Mouse (Mus musculus): ENCODE data around the gene Slc22a4.

The Slc22a4 gene

DNA sequence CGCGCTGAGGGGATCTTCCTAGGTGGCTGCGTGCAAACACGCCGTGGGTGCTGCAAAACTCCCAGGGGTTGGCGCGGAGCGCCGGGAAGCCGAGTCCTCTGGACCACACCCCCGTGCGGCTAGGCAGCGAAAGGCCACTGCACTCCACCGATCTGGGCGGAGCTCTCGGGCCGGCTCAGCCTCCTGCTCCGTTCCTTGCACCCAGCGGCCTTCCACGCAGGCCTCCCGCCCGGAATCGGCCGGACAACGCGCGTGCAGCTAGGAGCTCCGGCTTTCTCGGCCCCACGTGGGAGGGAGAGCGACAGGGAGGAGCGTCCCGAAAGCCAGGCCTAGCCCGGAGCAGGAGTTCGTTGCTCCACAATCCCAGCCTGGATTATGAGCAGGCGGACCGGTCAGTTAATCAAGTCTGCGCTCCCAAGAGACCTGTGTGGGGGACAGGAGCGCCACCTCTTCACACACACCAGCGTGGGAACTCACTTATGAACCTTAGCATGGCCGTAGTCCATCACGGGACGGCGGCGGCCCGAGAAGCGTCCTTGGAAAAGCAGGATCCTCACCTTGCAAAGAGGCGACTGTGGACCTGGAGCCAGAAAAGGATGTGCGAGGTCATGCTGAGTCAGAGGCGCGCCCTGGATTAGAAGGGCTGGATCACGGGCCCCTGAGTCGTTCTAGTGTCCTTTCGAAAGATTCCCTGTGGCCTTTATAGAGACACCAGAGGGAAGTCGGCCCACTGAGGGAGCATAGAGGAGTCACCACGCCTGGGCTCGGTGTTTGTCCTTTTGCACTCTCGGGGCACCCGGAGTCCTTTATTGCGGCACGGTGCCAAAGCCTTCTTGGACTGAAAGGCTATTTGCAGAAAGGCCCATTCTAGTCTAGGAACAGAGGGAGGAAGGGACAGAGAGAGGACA is at the start of gene Slc22a4:
Gene Slc22a4, minus strand, starts transcription at position 47 of the 908 bp plus-strand sequence.
- DNase-seq (ENCODE audit: low read depth, low spot score): peak; percentile 69

GRCm38 (mm10) chr11:54076101-54076500 is 48.2 kb upstream of the Slc22a4 start:
- DNase-seq (ENCODE audit: low read depth, low spot score): peak; percentile 72

GRCm38 (mm10) chr11:54075353-54075752 is 47.5 kb upstream of the Slc22a4 start:
- peak; percentile 76 for DNase-seq (ENCODE audit: low read depth, low spot score)

GRCm38 (mm10) chr11:54073291-54073690 is 45.4 kb upstream of the Slc22a4 start:
- DNase-seq (ENCODE audit: low read depth, low spot score): no peak

- no peak for DNase-seq (ENCODE audit: low read depth, low spot score)
Measured at GRCm38 (mm10) chr11:54071726-54072445, 44.0 kb upstream of the Slc22a4 start.

DNA sequence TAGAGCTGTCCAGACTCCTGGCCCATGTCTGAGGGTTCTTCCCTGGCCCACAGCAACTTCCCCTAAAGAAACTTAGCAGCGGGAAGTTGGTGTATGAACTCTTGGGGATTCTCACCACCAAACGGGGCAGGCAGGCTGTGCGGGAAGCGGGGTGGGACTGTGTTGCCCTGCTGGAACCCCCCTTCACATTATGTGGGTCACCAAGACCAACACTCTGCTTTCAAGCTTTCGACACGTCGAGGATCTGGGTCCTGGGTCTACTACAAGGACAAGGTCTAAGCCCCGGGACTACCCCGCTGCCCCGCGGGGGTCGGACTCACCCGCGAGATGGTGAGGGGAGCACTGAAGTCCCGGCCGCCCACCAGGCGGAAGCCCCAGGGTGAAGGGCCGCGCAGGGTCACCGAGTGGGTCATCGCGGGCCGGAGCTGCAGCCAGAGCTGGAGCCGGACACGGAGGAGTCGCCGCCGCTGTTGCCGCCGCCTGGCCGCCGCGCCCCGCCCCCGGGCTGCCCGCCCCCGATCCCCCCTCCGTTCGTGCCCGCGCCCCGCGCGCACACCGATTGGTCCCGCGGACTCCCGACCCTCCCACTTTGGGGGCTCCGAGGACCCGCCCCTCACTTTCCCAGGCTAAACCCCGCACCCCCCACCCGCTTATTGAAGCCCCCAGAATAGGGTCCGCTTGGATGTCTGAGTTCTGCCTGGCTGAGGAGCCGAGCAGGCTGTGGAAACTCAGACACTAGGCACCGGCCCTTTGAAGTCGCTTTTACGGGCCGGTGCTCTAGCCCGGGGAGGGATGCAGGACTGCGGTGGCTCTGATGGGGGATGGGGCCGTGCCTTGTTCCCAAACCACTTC is 40.9 kb upstream of the Slc22a4 start, which contains the start of gene Pdlim4:
Gene Pdlim4, minus strand, starts transcription at position 495 of the 852 bp plus-strand sequence.
- DNase-seq (ENCODE audit: low read depth, low spot score): no peak

- DNase-seq (ENCODE audit: low read depth, low spot score): no peak
Measured at GRCm38 (mm10) chr11:54067996-54068519, 40.2 kb upstream of the Slc22a4 start.

DNA sequence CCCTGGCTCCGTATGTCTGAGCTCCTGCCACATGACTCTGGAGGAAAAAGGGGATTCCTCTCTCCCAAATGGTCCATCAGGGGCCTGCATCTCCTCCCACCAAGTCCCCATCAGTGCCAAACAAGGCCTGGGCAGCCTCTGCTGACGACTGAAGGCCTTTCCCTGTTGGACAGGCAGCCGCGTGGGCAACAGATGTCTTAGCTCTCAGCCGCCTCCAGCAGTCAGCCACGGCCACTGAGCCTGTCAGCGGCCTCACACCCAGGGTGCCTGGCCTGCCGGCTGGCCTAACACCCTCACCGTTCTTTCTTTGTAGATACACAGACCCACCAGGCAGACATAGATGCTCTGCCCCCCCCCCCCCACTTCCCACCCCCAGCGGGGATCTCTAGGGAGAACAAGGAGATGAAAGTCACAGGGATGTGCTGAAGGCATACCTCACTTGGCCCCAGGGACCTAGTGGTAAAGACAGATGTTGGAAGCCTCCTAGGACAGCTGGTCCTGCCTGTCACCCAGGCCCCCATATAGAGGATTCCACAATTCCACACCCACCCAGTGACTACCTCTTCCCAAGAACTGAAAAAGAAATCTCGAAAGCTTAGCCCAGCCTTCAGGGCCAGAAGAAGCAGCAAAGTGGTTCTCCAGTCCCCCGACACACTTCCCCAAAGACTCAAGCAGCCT is 39.6 kb upstream of the Slc22a4 start:
- no peak for DNase-seq (ENCODE audit: low read depth, low spot score)

GRCm38 (mm10) chr11:54066400-54066799 is 38.5 kb upstream of the Slc22a4 start:
- no peak for DNase-seq (ENCODE audit: low read depth, low spot score)

DNA sequence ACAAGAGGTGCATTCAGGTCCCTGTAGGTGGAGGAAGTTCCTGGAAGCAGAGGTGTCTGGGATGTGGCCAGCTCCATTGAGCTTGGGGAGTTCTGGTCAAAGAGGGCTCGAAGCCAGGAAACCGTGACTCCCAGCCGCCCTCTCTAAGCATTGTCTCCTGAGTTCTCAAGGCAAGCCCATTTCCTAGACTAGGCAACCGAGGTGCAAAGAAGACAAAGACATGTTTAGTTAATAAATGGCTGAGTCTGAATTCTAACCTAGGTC is 38.0 kb upstream of the Slc22a4 start:
- no peak for DNase-seq (ENCODE audit: low read depth, low spot score)

DNA sequence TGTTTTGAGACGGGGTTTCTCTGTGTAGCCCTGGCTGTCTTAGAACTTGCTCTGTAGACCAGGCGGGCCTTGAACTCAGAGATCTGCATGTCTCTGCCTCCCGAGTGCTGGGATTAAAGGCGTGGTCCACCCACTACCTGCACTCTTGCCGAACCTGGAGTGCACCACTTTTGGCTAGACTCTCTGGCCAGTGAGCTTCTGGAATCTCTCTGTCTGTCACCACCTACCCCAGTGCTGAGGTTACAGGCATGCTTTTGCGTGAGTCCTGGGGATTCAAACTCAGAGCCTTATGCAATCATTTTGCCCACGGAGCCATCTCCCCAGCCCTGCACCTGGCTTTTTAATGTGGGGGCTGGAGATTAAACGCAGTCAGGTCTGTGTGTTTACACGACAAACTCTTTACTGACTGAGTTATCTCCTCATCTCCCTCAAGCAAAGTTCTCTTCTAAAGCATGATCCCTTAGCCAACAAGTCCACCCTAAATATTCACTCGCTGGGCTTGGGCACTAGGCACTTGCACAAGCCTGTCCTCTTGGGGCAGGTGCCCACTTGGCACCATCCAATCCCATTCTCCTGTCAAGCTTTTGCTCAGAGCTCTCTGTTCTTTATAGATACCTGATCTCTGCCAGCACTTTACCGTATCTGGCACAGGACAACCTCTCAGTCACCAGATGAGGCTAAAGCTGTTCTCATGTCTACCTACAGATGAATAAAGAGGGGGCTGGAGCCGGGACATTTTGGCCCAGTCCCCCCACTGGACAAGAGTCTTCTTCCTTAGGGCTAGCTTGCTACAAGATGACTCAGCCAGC is 37.4 kb upstream of the Slc22a4 start:
- no peak for DNase-seq (ENCODE audit: low read depth, low spot score)

GRCm38 (mm10) chr11:54064412-54064978 is 36.6 kb upstream of the Slc22a4 start:
- DNase-seq (ENCODE audit: low read depth, low spot score): no peak

- no peak for DNase-seq (ENCODE audit: low read depth, low spot score)
Measured at GRCm38 (mm10) chr11:54063472-54063775, 35.5 kb upstream of the Slc22a4 start.

DNA sequence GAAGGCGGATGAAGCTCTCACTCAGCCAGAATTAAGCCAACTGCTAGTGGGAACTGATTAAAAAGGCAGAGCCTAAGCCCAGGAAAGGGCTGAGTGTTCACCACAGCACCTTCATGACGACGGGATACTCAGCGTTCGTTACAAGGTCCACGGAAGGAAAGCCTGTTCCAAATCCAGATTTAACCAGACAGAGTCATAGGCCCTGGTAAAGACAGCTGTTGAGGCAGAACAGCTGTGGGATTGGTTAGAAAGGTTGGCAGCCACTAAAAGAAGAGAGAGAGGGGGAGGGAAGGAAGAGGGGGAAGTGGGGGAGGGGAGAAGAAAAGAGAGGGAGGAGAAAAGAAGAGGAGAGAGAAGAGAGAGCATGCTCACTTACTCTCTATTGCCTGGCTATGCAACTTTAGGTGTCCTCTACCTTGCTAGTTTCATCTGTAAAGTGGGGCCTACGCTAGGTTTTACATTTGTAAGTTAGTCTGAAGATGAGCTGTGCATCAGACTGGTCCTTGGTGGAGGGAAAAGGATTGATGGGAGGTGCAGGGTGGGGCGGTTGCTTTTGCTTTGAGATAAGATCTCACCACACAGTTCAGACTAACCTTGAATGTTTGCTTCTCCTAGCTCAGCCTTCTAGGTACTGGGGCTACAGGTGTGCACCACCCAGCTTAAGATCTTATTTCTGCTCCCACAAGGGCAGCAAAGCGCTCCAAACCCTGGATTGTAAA is 35.0 kb upstream of the Slc22a4 start:
- no peak for DNase-seq (ENCODE audit: low read depth, low spot score)

GRCm38 (mm10) chr11:54062086-54062752 is 34.3 kb upstream of the Slc22a4 start:
- no peak for DNase-seq (ENCODE audit: low read depth, low spot score)

- peak; percentile 73 for DNase-seq (ENCODE audit: low read depth, low spot score)
Measured at GRCm38 (mm10) chr11:54060316-54060715, 32.4 kb upstream of the Slc22a4 start.

- DNase-seq (ENCODE audit: low read depth, low spot score): no peak
Measured at GRCm38 (mm10) chr11:54059526-54059925, 31.6 kb upstream of the Slc22a4 start.

DNA sequence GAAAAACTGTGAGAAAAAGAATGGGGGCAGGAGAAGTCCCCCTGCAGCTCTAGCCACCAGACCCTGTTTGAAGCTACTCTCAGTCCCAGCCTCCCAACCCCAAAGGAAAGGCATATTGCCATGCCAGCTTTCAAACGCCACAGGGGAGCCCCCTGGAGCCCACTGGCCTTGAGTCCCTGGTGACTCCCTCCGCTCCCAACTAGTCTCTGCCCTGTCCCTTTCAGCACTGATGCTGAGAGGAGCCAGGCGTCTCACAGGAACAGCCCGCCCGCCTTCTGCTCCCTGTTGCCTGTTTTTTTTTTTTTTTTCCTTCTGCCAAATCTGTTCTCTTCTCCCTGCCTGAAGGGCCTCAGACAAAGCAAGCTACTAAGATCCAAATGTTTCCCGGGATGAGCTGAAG is 30.8 kb upstream of the Slc22a4 start:
- DNase-seq (ENCODE audit: low read depth, low spot score): no peak

DNA sequence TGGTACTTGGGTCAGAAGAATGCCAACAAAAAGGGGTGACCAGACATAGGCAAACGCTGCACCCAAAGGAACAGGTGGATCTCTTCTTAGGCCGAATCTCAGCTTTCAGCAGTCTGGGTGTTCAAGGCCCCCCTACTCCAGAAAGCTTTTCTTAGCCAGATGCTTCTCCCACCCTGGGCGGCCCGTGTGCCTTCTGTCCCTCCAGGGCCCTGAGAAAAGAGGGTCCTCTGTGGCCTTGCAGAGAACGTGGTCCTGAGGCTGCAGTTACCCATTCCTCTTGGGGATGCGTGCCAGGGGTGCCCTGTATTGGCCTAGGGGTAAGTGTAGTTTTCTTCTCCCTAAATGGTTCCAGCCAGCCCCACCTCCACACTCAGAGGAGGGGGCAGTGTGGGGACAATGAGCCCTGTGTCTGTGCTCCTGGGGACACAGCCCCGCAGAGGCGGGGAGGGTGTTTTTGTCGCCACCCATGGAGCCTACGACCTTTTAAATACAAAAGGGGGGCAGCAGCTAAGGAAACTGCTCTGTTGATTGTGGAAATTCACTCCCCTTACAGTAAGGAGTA is 30.2 kb upstream of the Slc22a4 start:
- DNase-seq (ENCODE audit: low read depth, low spot score): no peak

Data from skeletal muscle tissue, adult 2 months (tissue).